In the genomic region with DNA sequence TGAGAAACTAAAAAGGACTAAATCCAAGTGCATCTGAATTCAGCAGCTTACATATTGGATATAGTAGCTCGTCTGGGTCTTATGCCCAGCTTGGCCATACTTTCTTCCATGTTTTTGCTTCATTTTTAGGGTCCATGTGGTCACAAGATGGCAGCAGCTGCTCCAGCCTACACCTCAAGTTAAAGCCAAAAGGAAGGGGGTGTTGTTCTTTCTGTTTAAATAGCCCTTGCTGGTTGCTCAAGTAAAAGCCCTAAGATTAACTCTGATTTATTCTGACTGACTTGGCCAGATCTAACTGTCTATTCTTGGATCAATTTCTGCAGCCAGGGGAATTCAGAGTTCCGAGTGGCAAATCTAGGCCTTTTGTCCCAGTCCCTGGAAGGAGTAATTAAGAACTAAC, we compare ENCODE assay signal across 25 mouse cellular contexts.
DNase-seq lines count a peak whose midpoint lies in the region.
"Had no signal": no experiment of that assay in that cellular context is flagged by ENCODE, and none has a peak within 500 bp of the region (broad histone marks: within the 10 kb centered on the region; RNA-seq: fewer than 3 reads in every experiment).

No protein-coding gene starts in this region.

- no peak overlapping the region for H3K27ac ChIP-seq in embryonic facial prominence, embryonic 10.5 days (replicated peaks)
- H3K27ac ChIP-seq: embryonic facial prominence, embryonic 12.5 days; heart, adult 2 months; heart, embryonic 13.5 days; hindbrain, embryonic 12.5 days; kidney, embryonic 15.5 days; limb, embryonic 10.5 days; macrophage; stomach, embryonic 15.5 days had no signal

- no peak overlapping the region for H3K4me3 ChIP-seq in embryonic facial prominence, embryonic 10.5 days
- H3K4me3 ChIP-seq: embryonic facial prominence, embryonic 12.5 days; heart, adult 2 months; heart, embryonic 13.5 days; hindbrain, embryonic 12.5 days; kidney, embryonic 15.5 days; left cerebral cortex, adult 2 months; limb, embryonic 10.5 days; stomach, embryonic 15.5 days had no signal

- no peaks in the 10 kb centered on the region for H3K27me3 ChIP-seq in embryonic facial prominence, embryonic 10.5 days (replicated peaks; ENCODE audit: low read depth, poor library complexity, severe bottlenecking)
- H3K27me3 ChIP-seq: embryonic facial prominence, embryonic 12.5 days; heart, embryonic 13.5 days; hindbrain, embryonic 12.5 days; kidney, embryonic 15.5 days; stomach, embryonic 15.5 days had no signal

- no peaks in the 10 kb centered on the region for H3K36me3 ChIP-seq in embryonic facial prominence, embryonic 10.5 days (replicated peaks)
- H3K36me3 ChIP-seq: embryonic facial prominence, embryonic 12.5 days; heart, embryonic 13.5 days; hindbrain, embryonic 12.5 days; kidney, embryonic 15.5 days; limb, embryonic 10.5 days; stomach, embryonic 15.5 days had no signal

- DNase-seq in layer of hippocampus, adult 9-11 months: peak; percentile 14
- DNase-seq in layer of hippocampus, postnatal 10 days (ENCODE audit: low spot score in 2 of 2): no peak
- peak; percentile 2 for DNase-seq in NIH3T3 (ENCODE audit: low read depth)
- DNase-seq in brain, adult 2 months (ENCODE audit: low read depth, low spot score): peak; percentile 64
- peak; percentile 35 to 57 for DNase-seq in left cerebral cortex, adult 9 months (ENCODE audit: low spot score in 2 of 2)
- DNase-seq in ovary, postnatal 36 days (ENCODE audit: low spot score): no peak
- no peak for DNase-seq in embryonic facial prominence, embryonic 10.5 days (ENCODE audit: low spot score)
- DNase-seq: adrenal gland, postnatal 14 days; cerebellum, adult 9-10 months; gastrocnemius, postnatal 25 days; heart, adult 2 months; heart, postnatal 14 days; kidney, adult 11 months; kidney, postnatal 4 days; liver; thymus, adult 18-20 months; thymus, postnatal 4 days had no signal

- H3K9me3 ChIP-seq in embryonic facial prominence, embryonic 10.5 days: no peaks in the 10 kb centered on the region
- H3K9me3 ChIP-seq: embryonic facial prominence, embryonic 12.5 days; heart, embryonic 13.5 days; hindbrain, embryonic 12.5 days; kidney, embryonic 15.5 days; limb, embryonic 10.5 days; stomach, embryonic 15.5 days had no signal

- H3K4me1 ChIP-seq in embryonic facial prominence, embryonic 10.5 days: no peaks in the 10 kb centered on the region
- H3K4me1 ChIP-seq: embryonic facial prominence, embryonic 12.5 days; heart, embryonic 13.5 days; hindbrain, embryonic 12.5 days; kidney, embryonic 15.5 days; limb, embryonic 10.5 days; stomach, embryonic 15.5 days had no signal

- WGBS in embryonic facial prominence, embryonic 10.5 days: 70% methylated on average over 2 of the region's 2 CpGs

Comparison
In these comparisons a context has a peak if more than half of its experiments do, and no peak if none do; other contexts are left out.
1. DNase-seq: peak in layer of hippocampus, adult 9-11 months (single experiment), NIH3T3 (single experiment), brain, adult 2 months (single experiment) and left cerebral cortex, adult 9 months (2 of 2); none in layer of hippocampus, postnatal 10 days (0 of 2), ovary, postnatal 36 days (single experiment) and embryonic facial prominence, embryonic 10.5 days (single experiment).